Mouse (Mus musculus): ENCODE measurements around the gene Nxph1. TPM values are rescaled to one million over a fixed set of nuclear protein-coding genes. Genes with fewer than 3 reads are reported as not detected.
A peak's percentile ranks its signal among the peaks of the same experiment; 100 is the strongest.

The Nxph1 gene
- polyA plus RNA-seq, 1 experiment from 2014 or later: not detected

- no peaks in the 10 kb centered on the region for H3K36me3 ChIP-seq (ENCODE audit: insufficient read depth)
- no peaks in the 10 kb centered on the region for H3K27me3 ChIP-seq (ENCODE audit: insufficient read depth, low read length)
- H3K4me3 ChIP-seq (ENCODE audit: low read depth, low read length): no peak overlapping the region
- H3K4me2 ChIP-seq: no peak overlapping the region
- ATAC-seq (ENCODE audit: insufficient read depth) (no peak), DNase-seq (no peak)
- WGBS: 64% methylated on average over 2 of the region's 2 CpGs
- no peaks in the 10 kb centered on the region for H3K9me3 ChIP-seq (ENCODE audit: low read depth, low read length)
- no peak overlapping the region for H3K27ac ChIP-seq (ENCODE audit: low read depth)
- TF ChIP-seq CTCF (IDR thresholded peaks at IDR 0.05; ENCODE audit: low read depth): no peak
- H3K4me1 ChIP-seq (ENCODE audit: insufficient read depth): no peaks in the 10 kb centered on the region
- H3K9ac ChIP-seq: no peak overlapping the region
These were observed 22.3 kb downstream of the Nxph1 start for GRCm38 (mm10) chr6:8970576-8970975.

DNA sequence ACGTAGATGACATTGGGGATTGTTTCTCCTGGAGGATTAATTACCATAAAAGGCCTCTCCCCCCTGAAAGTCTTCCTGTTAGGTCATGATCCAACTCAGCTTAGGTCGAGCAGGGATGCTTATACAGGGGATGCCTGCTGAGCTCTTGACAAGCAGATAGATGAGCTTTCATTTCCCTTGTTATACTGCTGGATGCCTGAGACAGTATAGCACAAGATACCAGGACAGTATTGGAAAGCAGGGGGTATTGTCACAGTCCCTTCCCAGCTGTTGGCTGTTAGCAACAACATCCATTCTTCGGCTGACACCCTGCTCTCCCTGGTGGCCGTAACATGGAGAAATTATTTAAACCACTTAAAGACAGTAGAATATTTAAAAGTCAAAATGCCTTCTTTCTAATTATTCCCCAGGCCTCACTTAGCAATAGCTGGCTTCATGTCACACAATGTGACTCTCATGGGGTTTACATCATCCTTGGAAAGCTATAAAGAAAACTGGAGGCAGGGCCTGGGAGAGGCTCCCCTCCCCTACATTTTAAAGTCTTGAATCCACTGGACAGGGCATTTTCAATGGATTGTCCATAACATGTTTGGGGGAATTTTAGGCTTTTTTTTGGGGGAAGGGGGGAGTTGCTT lies 31.1 kb downstream of the Nxph1 start:
- Histone ChIP-seq H3K27me3 (ENCODE audit: insufficient read depth, low read length) (no peaks in the 10 kb centered on the region), H3K9me3 (ENCODE audit: low read depth, low read length) (no peaks in the 10 kb centered on the region), H3K4me2 (no peak overlapping the region), H3K9ac (no peak overlapping the region), H3K4me1 (ENCODE audit: insufficient read depth) (no peaks in the 10 kb centered on the region), H3K4me3 (ENCODE audit: low read depth, low read length) (no peak overlapping the region), H3K36me3 (ENCODE audit: insufficient read depth) (no peaks in the 10 kb centered on the region), H3K27ac (ENCODE audit: low read depth) (no peak overlapping the region)
- ATAC-seq (ENCODE audit: insufficient read depth) (no peak), DNase-seq (no peak)
- WGBS: 35% methylated on average over 4 of the region's 4 CpGs
- TF ChIP-seq CTCF (IDR thresholded peaks at IDR 0.05; ENCODE audit: low read depth): no peak

GRCm38 (mm10) chr6:8996301-8996943 lies 48.2 kb downstream of the Nxph1 start:
- ATAC-seq (ENCODE audit: insufficient read depth): no peak

GRCm38 (mm10) chr6:8997326-8997725 lies 49.1 kb downstream of the Nxph1 start:
- H3K27me3 ChIP-seq (ENCODE audit: insufficient read depth, low read length): no peaks in the 10 kb centered on the region
- no peak overlapping the region for H3K4me2 ChIP-seq
- no peaks in the 10 kb centered on the region for H3K4me1 ChIP-seq (ENCODE audit: insufficient read depth)
- no peak for DNase-seq
- H3K9ac ChIP-seq: no peak overlapping the region
- no peak overlapping the region for H3K4me3 ChIP-seq (ENCODE audit: low read depth, low read length)
- no peaks in the 10 kb centered on the region for H3K36me3 ChIP-seq (ENCODE audit: insufficient read depth)
- no peak for TF ChIP-seq CTCF (IDR thresholded peaks at IDR 0.05; ENCODE audit: low read depth)
- whole genome bisulfite sequencing: 62% methylated on average over 2 of the region's 2 CpGs
- no peaks in the 10 kb centered on the region for H3K9me3 ChIP-seq (ENCODE audit: low read depth, low read length)
- no peak for ATAC-seq (ENCODE audit: insufficient read depth)
- no peak overlapping the region for H3K27ac ChIP-seq (ENCODE audit: low read depth)

More at GRCm38 (mm10) chr6:8996301-8996943, 48.2 kb downstream of the Nxph1 start:
- Histone ChIP-seq H3K36me3 (ENCODE audit: insufficient read depth) (no peaks in the 10 kb centered on the region), H3K27ac (ENCODE audit: low read depth) (no peak overlapping the region), H3K27me3 (ENCODE audit: insufficient read depth, low read length) (no peaks in the 10 kb centered on the region), H3K9ac (no peak overlapping the region), H3K4me3 (ENCODE audit: low read depth, low read length) (no peak overlapping the region), H3K4me2 (no peak overlapping the region), H3K9me3 (ENCODE audit: low read depth, low read length) (no peaks in the 10 kb centered on the region), H3K4me1 (ENCODE audit: insufficient read depth) (no peaks in the 10 kb centered on the region)
- peak; percentile 8 for DNase-seq
- 57% methylated on average over 12 of the region's 12 CpGs for WGBS
- TF ChIP-seq CTCF (IDR thresholded peaks at IDR 0.05; ENCODE audit: low read depth): no peak

DNA sequence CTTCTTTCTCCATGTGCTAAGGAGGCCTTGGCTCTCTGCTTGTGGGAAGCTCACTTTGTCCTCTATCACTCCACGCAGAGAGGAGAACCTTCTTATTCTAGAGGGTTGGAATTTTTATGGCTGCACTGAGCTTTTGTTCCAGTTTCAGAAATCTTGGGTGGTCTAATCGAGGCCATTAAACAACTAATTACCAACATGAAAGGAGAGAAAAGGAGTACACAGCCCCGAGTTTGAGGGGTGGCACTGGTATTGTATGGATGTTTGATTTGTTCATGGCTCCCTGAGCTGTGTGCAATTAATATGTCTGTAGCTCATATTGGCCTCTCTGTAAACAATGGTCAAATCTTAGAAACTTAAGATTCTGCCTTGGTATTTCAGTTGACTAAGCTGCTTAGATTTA lies 54.5 kb downstream of the Nxph1 start:
- H3K36me3 ChIP-seq (ENCODE audit: insufficient read depth): no peaks in the 10 kb centered on the region
- no peak overlapping the region for H3K4me2 ChIP-seq
- no peak overlapping the region for H3K27ac ChIP-seq (ENCODE audit: low read depth)
- no peaks in the 10 kb centered on the region for H3K9me3 ChIP-seq (ENCODE audit: low read depth, low read length)
- no peak overlapping the region for H3K4me3 ChIP-seq (ENCODE audit: low read depth, low read length)
- WGBS: 48% methylated on average over 3 of the region's 3 CpGs
- H3K9ac ChIP-seq: no peak overlapping the region
- no peak for TF ChIP-seq CTCF (IDR thresholded peaks at IDR 0.05; ENCODE audit: low read depth)
- H3K27me3 ChIP-seq (ENCODE audit: insufficient read depth, low read length): no peaks in the 10 kb centered on the region
- H3K4me1 ChIP-seq (ENCODE audit: insufficient read depth): no peaks in the 10 kb centered on the region
- ATAC-seq (ENCODE audit: insufficient read depth) (no peak), DNase-seq (no peak)

DNA sequence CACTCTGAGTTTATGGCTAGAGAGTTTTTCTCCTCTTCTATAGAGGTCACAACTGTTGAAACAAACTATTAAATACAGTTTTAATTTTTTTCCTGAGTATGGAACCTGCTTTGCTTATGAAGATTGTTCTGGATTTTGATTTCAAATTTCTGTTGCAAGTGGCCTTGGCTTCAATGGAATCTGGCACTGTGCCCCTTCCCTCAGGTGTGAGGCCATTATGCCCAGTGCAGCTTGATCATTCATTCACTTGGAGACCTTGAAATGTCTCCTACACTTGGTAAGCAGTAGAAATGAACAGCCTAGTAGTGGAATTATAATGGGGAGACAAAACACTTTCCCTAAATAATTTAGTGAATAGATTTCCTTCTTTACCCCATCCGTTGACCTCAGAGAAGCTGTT lies 78.4 kb downstream of the Nxph1 start:
- no peak overlapping the region for H3K9ac ChIP-seq
- H3K36me3 ChIP-seq (ENCODE audit: insufficient read depth): no peaks in the 10 kb centered on the region
- no peaks in the 10 kb centered on the region for H3K27me3 ChIP-seq (ENCODE audit: insufficient read depth, low read length)
- 94% methylated on average over 1 of the region's 1 CpGs for WGBS
- no peak for DNase-seq
- H3K27ac ChIP-seq (ENCODE audit: low read depth): no peak overlapping the region
- TF ChIP-seq CTCF (IDR thresholded peaks at IDR 0.05; ENCODE audit: low read depth): no peak
- H3K4me3 ChIP-seq (ENCODE audit: low read depth, low read length): no peak overlapping the region
- no peak for ATAC-seq (ENCODE audit: insufficient read depth)
- H3K4me2 ChIP-seq: no peak overlapping the region
- H3K9me3 ChIP-seq (ENCODE audit: low read depth, low read length): no peaks in the 10 kb centered on the region
- no peaks in the 10 kb centered on the region for H3K4me1 ChIP-seq (ENCODE audit: insufficient read depth)

- Histone ChIP-seq H3K27me3 (ENCODE audit: insufficient read depth, low read length) (no peaks in the 10 kb centered on the region), H3K4me1 (ENCODE audit: insufficient read depth) (no peaks in the 10 kb centered on the region), H3K27ac (ENCODE audit: low read depth) (no peak overlapping the region), H3K9me3 (ENCODE audit: low read depth, low read length) (no peaks in the 10 kb centered on the region), H3K36me3 (ENCODE audit: insufficient read depth) (no peaks in the 10 kb centered on the region), H3K9ac (no peak overlapping the region), H3K4me2 (no peak overlapping the region), H3K4me3 (ENCODE audit: low read depth, low read length) (no peak overlapping the region)
- DNase-seq (peak; percentile 1), ATAC-seq (ENCODE audit: insufficient read depth) (no peak)
- WGBS: 46% methylated on average over 4 of the region's 4 CpGs
- TF ChIP-seq CTCF (IDR thresholded peaks at IDR 0.05; ENCODE audit: low read depth): no peak
These were observed 78.9 kb downstream of the Nxph1 start for GRCm38 (mm10) chr6:9027146-9027545.
